Mouse (Mus musculus) thymus, postnatal 0 days (tissue): ENCODE data around the gene Frat2. TPM values are rescaled to one million over a fixed set of nuclear protein-coding genes. Genes with fewer than 3 reads are reported as not detected.

Experiments used
- DNase-seq: peaks from one replicate; pipeline ENCODE4 v3.0.0-alpha.2; 2015; ENCODE audit warnings: low spot score
- polyA plus RNA-seq: library from polyadenylated mRNA; unstranded; fragments of >200 nt; fragmentation: Nextera tagmentation; extraction: Ambion mirVana; gene quantifications from 2 replicates; pipeline ENCODE4 v1.2.1, GENCODE M21; 2015

The Frat2 gene
- polyA plus RNA-seq, 1 experiment from 2014 or later = 16.0 TPM

GRCm38 (mm10) chr19:41822589-41822988, 25.3 kb downstream of the Frat2 start:
- no peak for DNase-seq

GRCm38 (mm10) chr19:41821436-41821835, 26.5 kb downstream of the Frat2 start:
- no peak for DNase-seq

- DNase-seq = no peak
Observed at GRCm38 (mm10) chr19:41818749-41819148, 29.2 kb downstream of the Frat2 start.

- DNase-seq = no peak
Observed at GRCm38 (mm10) chr19:41817325-41817724, 30.6 kb downstream of the Frat2 start.

GRCm38 (mm10) chr19:41816915-41817314, 31.0 kb downstream of the Frat2 start:
- no peak for DNase-seq

GRCm38 (mm10) chr19:41816410-41816809, 31.5 kb downstream of the Frat2 start:
- no peak for DNase-seq

GRCm38 (mm10) chr19:41813374-41813773, 34.6 kb downstream of the Frat2 start:
- DNase-seq = no peak

- DNase-seq = no peak
Observed at GRCm38 (mm10) chr19:41812525-41812924, 35.4 kb downstream of the Frat2 start.

GRCm38 (mm10) chr19:41810074-41810473, 37.9 kb downstream of the Frat2 start:
- DNase-seq = no peak

- no peak for DNase-seq
Observed at GRCm38 (mm10) chr19:41808104-41808634, 39.8 kb downstream of the Frat2 start.

- no peak for DNase-seq
Observed at GRCm38 (mm10) chr19:41807497-41807896, 40.4 kb downstream of the Frat2 start.

- peak; percentile 9 for DNase-seq
Observed at GRCm38 (mm10) chr19:41805831-41806230, 42.1 kb downstream of the Frat2 start.

GRCm38 (mm10) chr19:41803322-41803721, 44.6 kb downstream of the Frat2 start:
- DNase-seq = peak; percentile 62

- DNase-seq = peak; percentile 95
Observed at GRCm38 (mm10) chr19:41801742-41802369, 46.1 kb downstream of the Frat2 start, which contains the start of gene Arhgap19. Gene Arhgap19, minus strand, starts transcription at chr19:41802047.

- no peak for DNase-seq
Observed at GRCm38 (mm10) chr19:41800986-41801741, 46.8 kb downstream of the Frat2 start.

- DNase-seq = no peak
Observed at GRCm38 (mm10) chr19:41800451-41800850, 47.5 kb downstream of the Frat2 start.

- no peak for DNase-seq
Observed at GRCm38 (mm10) chr19:41797536-41797935, 50.4 kb downstream of the Frat2 start.

- DNase-seq = no peak
Observed at GRCm38 (mm10) chr19:41796789-41797327, 51.1 kb downstream of the Frat2 start.

- DNase-seq = no peak
Observed at GRCm38 (mm10) chr19:41796148-41796760, 51.7 kb downstream of the Frat2 start.
